Mouse (Mus musculus) lung, adult 2 months (tissue): ENCODE measurements around the gene Adamts14.

Source experiments
- CTCF ChIP-seq: fragments of 200-500 bp; IDR thresholded peaks from 2 replicates; pipeline ENCODE4 v1.5.1; 2011; ENCODE audit warnings: mild to moderate bottlenecking, low read length, control low read depth; ENCODE audit not compliant: insufficient read depth
- POLR2A ChIP-seq: fragments of 200-500 bp; IDR thresholded peaks from 2 replicates; pipeline ENCODE4 v1.6.1; 2011; ENCODE audit warnings: low read depth, mild to moderate bottlenecking, control low read depth, low read length, borderline replicate concordance; ENCODE audit errors: extremely low read depth

DNA sequence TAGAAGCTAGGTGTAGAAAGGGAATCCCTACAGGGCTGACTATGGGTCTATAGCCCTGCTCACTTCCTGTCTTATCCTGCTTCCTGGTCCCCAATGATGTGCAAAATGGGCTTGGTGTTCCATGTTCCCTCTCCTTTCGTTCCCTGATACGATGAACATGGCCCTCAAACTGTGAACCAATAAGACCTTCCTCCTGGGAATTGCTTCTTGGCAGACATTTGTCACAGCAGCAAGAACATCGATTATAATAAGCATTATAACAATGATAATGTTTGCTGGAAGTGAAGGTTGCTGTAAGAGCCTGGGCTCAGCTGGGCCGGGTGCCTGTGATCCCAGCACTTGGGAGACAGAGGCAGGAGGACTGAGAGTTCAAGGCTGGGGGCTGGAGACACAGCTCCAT is 11.1 kb upstream of the Adamts14 start:
- TF ChIP-seq CTCF = no peak
- TF ChIP-seq POLR2A = no peak
